15 mouse cellular contexts compared by ENCODE assay signal in genomic region chr6:30643694-30644460, GRCm38 (mm10). TPM values are rescaled to one million over a fixed set of nuclear protein-coding genes. Genes with fewer than 3 reads are reported as not detected.
DNase-seq lines count a peak whose midpoint lies in the region; ATAC-seq and TF ChIP-seq lines count a peak whose summit lies in the region.
"Had no signal": no experiment of that assay in that cellular context is flagged by ENCODE, and none has a peak within 500 bp of the region (broad histone marks: within the 10 kb centered on the region; RNA-seq: fewer than 3 reads in every experiment).

No protein-coding gene starts in this region.

- H3K27ac ChIP-seq in hindbrain, embryonic 10.5 days: peak overlapping the region; percentile 68
- H3K27ac ChIP-seq in hindbrain, postnatal 0 days: no peak overlapping the region
- H3K27ac ChIP-seq in embryonic facial prominence, embryonic 10.5 days (replicated peaks): peak overlapping the region; percentile 71
- peak overlapping the region; percentile 81 for H3K27ac ChIP-seq in limb, embryonic 10.5 days

- H3K36me3 ChIP-seq in hindbrain, embryonic 10.5 days: no peaks in the 10 kb centered on the region
- no peaks in the 10 kb centered on the region for H3K36me3 ChIP-seq in hindbrain, postnatal 0 days (ENCODE audit: insufficient read depth, low read length)
- no peaks in the 10 kb centered on the region for H3K36me3 ChIP-seq in embryonic facial prominence, embryonic 10.5 days (replicated peaks)
- H3K36me3 ChIP-seq in limb, embryonic 10.5 days: 0 out of 2 replicates have a peak, but pooled peaks cover 3% of the 10 kb centered on the region

- no peak overlapping the region for H3K4me3 ChIP-seq in hindbrain, embryonic 10.5 days
- H3K4me3 ChIP-seq in hindbrain, postnatal 0 days (ENCODE audit: low read length): no peak overlapping the region
- no peak overlapping the region for H3K4me3 ChIP-seq in embryonic facial prominence, embryonic 10.5 days
- H3K4me3 ChIP-seq in limb, embryonic 10.5 days: no peak overlapping the region

- no peak overlapping the region for H3K9ac ChIP-seq in hindbrain, postnatal 0 days (replicated peaks; ENCODE audit: low read length)

- peaks cover 8% of the 10 kb centered on the region; the same call in 1 of the 2 replicates for H3K9me3 ChIP-seq in hindbrain, embryonic 10.5 days
- H3K9me3 ChIP-seq in hindbrain, postnatal 0 days (ENCODE audit: low read length): no peaks in the 10 kb centered on the region
- peaks cover 10% of the 10 kb centered on the region; the same call in 1 of the 2 replicates for H3K9me3 ChIP-seq in embryonic facial prominence, embryonic 10.5 days
- no peaks in the 10 kb centered on the region for H3K9me3 ChIP-seq in limb, embryonic 10.5 days (replicated peaks)

- 84% methylated on average over 12 of the region's 12 CpGs for WGBS in hindbrain, embryonic 10.5 days
- 82% methylated on average over 12 of the region's 12 CpGs for WGBS in hindbrain, postnatal 0 days
- WGBS in embryonic facial prominence, embryonic 10.5 days: 75% methylated on average over 12 of the region's 12 CpGs
- WGBS in limb, embryonic 10.5 days: 63% methylated on average over 12 of the region's 12 CpGs

- TF ChIP-seq CTCF in hindbrain, postnatal 0 days (IDR thresholded peaks at IDR 0.05; ENCODE audit: low read depth): no peak

- H3K4me2 ChIP-seq in hindbrain, postnatal 0 days (ENCODE audit: low read depth, low read length): no peak overlapping the region

- H3K27me3 ChIP-seq in hindbrain, embryonic 10.5 days (ENCODE audit: insufficient read depth, poor library complexity, severe bottlenecking): no peaks in the 10 kb centered on the region
- no peaks in the 10 kb centered on the region for H3K27me3 ChIP-seq in hindbrain, postnatal 0 days (ENCODE audit: insufficient read depth, low read length)
- H3K27me3 ChIP-seq in embryonic facial prominence, embryonic 10.5 days (replicated peaks; ENCODE audit: low read depth, poor library complexity, severe bottlenecking): no peaks in the 10 kb centered on the region
- H3K27me3 ChIP-seq in limb, embryonic 10.5 days (ENCODE audit: low read depth, poor library complexity, severe bottlenecking): no peaks in the 10 kb centered on the region
- H3K27me3 ChIP-seq: CH12.LX had no signal

- ATAC-seq in hindbrain, postnatal 0 days: no peak

- DNase-seq in hindbrain, embryonic 10.5 days (ENCODE audit: low spot score): no peak
- no peak for DNase-seq in hindbrain, postnatal 0 days (ENCODE audit: low spot score)
- peak; percentile 19 for DNase-seq in 416B (ENCODE audit: low read depth)
- no peak for DNase-seq in embryonic facial prominence, embryonic 10.5 days (ENCODE audit: low spot score)
- DNase-seq in limb, embryonic 10.5 days (ENCODE audit: low spot score): no peak
- no peak for DNase-seq in layer of hippocampus, adult 9-10 months (ENCODE audit: low spot score)
- DNase-seq in ovary, postnatal 10 days (ENCODE audit: low spot score): no peak
- no peak for DNase-seq in retina, postnatal 1 day
- DNase-seq: gastrocnemius, postnatal 36 days; heart, postnatal 10 days; kidney, postnatal 36 days; liver; thymus, postnatal 25 days had no signal

- peaks cover 29% of the 10 kb centered on the region for H3K4me1 ChIP-seq in hindbrain, embryonic 10.5 days (replicated peaks)
- H3K4me1 ChIP-seq in hindbrain, postnatal 0 days (ENCODE audit: insufficient read depth, low read length): no peaks in the 10 kb centered on the region
- H3K4me1 ChIP-seq in embryonic facial prominence, embryonic 10.5 days: peaks cover 28% of the 10 kb centered on the region
- peaks cover 37% of the 10 kb centered on the region for H3K4me1 ChIP-seq in limb, embryonic 10.5 days

RNA-seq across cellular contexts. Expression of gene Cpa1, which starts 4.9 kb away (rescaled TPM):
- 0.14 and 0.16 TPM in 2 replicates for polyA plus RNA-seq in hindbrain, embryonic 10.5 days (2016; fragmentation: Nextera tagmentation; extraction: Ambion mirVana)
- total RNA-seq in hindbrain, postnatal 0 days (2014; rRNA removed): 0.68 and 0.84 TPM in 2 replicates
- polyA plus RNA-seq in hindbrain, postnatal 0 days (2015; fragmentation: Nextera tagmentation; extraction: Ambion mirVana): 0.40 and 0.68 TPM in 2 replicates
- polyA plus RNA-seq in embryonic facial prominence, embryonic 10.5 days (2016; fragmentation: Nextera tagmentation; extraction: Ambion mirVana): 0.26 and 0.34 TPM in 2 replicates
- polyA plus RNA-seq in limb, embryonic 10.5 days (2016; fragmentation: Nextera tagmentation; extraction: Ambion mirVana): 0.38 TPM in 2 replicates
- total RNA-seq: CH12.LX; gastrocnemius, postnatal 36 days; monocyte, adult 5-6 weeks had no signal

RNA-seq across cellular contexts. Expression of gene Cpa5, which starts 33.1 kb away (rescaled TPM):
- polyA plus RNA-seq in hindbrain, embryonic 10.5 days (2016; fragmentation: Nextera tagmentation; extraction: Ambion mirVana): 0.08 and 0.44 TPM in 2 replicates
- not detected in 2 replicates for total RNA-seq in hindbrain, postnatal 0 days (2014; rRNA removed)
- 0.14 TPM in 1 of 2 replicates, not detected in the other for polyA plus RNA-seq in hindbrain, postnatal 0 days (2015; fragmentation: Nextera tagmentation; extraction: Ambion mirVana)
- 0.36 and 0.41 TPM in 2 replicates for polyA plus RNA-seq in embryonic facial prominence, embryonic 10.5 days (2016; fragmentation: Nextera tagmentation; extraction: Ambion mirVana)
- polyA plus RNA-seq in limb, embryonic 10.5 days (2016; fragmentation: Nextera tagmentation; extraction: Ambion mirVana): 0.23 and 0.35 TPM in 2 replicates
- total RNA-seq: CH12.LX; gastrocnemius, postnatal 36 days; heart, postnatal 10 days; monocyte, adult 5-6 weeks had no signal

RNA-seq across cellular contexts. Expression of gene Cep41, which starts 49.7 kb away (rescaled TPM):
- polyA plus RNA-seq in hindbrain, embryonic 10.5 days (2016; fragmentation: Nextera tagmentation; extraction: Ambion mirVana): 16.0 and 19.0 TPM in 2 replicates
- 6.1 and 9.8 TPM in 2 replicates for total RNA-seq in hindbrain, postnatal 0 days (2014; rRNA removed)
- polyA plus RNA-seq in hindbrain, postnatal 0 days (2015; fragmentation: Nextera tagmentation; extraction: Ambion mirVana): 8.2 TPM in 2 replicates
- polyA plus RNA-seq in embryonic facial prominence, embryonic 10.5 days (2016; fragmentation: Nextera tagmentation; extraction: Ambion mirVana): 17.7 and 17.9 TPM in 2 replicates
- polyA plus RNA-seq in limb, embryonic 10.5 days (2016; fragmentation: Nextera tagmentation; extraction: Ambion mirVana): 28.8 and 33.1 TPM in 2 replicates
